Mouse (Mus musculus) gastrocnemius, adult 8-10 months (tissue): ENCODE results near the gene Slc24a2. TPM values are rescaled to one million over a fixed set of nuclear protein-coding genes. Genes with fewer than 3 reads are reported as not detected.

Source experiments
- DNase-seq, 2 experiments: peaks; one replicate each; pipeline ENCODE4 v3.0.0; 2022; ENCODE audit warnings: low spot score in 2 of 2
- total RNA-seq, 4 experiments: library from RNA; stranded (reverse); gene quantifications; 2 replicates each; pipeline ENCODE4 v1.2.4; 2022

Gene Slc24a2
- total RNA-seq, 4 experiments from 2014 or later = 0.39 to 0.58 (median 0.52) TPM

DNA sequence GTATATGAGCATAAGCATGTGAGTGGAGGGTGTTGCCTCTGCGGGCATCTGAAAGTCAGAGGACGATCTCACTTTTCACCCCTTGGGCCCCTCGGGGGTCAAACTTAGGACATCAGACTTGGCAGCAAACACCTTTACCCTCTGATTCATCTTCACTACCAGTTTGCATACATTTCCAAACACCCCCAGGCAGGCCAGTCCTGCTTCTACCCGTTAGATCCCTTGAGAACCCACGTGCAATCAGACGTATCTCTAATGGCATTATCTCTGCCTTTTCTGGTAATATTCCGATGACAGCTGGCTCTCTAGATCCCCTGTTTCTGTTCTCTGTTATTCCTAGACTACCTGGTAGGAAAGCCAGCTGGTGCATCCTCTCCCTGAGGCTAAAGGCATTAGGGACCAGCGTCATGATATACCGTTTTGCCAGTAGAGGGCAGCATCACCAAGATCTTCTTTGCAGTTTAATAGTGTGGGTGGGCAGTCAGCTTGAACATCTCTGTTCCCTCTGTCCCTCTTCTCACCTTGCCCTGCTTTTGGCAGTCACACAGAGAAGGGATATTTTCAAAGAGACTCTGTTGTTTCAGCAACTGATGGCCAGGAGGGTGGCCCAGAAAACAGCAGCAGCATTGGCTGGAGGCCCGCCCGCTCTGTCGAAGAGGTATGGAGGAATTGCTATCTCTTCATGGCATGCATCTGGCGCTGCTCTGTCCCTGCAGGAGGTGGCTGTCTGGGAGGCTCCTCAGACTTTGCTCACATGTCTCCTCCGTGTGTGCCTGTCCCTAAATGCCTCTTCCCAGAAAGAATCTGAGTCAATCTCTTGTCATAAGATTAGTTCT, 272.5 kb downstream of the Slc24a2 start:
- no peak for DNase-seq

DNA sequence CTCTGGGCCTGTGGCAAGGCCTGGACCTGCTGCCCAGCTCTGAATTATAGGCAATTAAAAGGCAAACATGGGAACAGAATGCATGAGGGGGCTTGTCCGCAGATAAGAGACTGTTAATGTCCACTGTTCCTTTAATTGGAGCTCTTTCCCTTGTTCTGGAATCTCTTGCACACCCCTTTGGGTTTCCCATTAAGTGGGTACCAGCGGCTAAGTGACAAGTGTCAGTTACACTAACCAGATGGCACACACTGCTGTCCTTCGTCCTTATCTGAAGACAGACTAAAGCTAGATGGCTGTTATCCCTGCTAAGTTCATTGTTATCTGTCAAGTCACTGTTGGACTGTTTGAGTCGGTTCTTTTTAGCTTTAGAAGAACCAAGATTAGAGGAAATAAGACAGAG, 274.8 kb downstream of the Slc24a2 start:
- DNase-seq = no peak

DNA sequence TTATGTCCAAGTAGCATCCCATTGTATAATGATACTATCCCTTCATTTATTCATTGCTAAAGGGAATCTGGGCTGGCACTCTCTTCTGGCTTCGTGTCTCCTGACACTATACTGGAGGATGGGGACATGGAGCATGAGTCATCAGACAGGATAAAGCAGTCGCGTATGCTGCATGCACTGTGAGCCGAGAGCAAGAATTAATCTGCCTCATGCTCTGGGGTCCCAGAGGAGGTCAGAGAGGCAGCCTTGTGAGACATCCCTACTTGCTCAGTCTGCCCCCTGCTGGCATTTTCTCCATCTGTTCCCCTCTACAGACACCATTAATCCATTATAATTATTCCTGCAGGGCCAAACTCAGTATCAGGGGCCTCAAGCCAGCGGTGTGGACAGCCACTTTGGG, 276.8 kb downstream of the Slc24a2 start:
- no peak for DNase-seq

DNA sequence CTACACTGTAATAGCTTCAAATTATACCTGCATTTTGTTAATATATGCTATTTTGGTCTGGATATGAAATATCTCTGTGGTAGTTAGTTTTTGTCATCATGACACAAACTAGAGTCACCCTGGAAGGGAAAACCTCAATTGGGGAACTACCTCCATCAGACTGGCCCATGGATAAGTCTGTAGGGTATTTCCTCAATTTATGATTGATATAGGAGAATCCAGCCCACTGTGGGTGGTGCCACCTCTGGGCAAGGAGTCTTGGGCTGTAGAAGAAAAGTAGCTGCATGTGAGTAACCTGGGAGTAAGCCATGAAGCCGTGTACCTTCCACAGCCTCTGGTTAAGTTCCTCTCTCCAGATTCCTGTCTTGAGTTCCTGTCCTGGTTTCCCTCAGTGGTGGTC, 281.5 kb downstream of the Slc24a2 start:
- DNase-seq = no peak

DNA sequence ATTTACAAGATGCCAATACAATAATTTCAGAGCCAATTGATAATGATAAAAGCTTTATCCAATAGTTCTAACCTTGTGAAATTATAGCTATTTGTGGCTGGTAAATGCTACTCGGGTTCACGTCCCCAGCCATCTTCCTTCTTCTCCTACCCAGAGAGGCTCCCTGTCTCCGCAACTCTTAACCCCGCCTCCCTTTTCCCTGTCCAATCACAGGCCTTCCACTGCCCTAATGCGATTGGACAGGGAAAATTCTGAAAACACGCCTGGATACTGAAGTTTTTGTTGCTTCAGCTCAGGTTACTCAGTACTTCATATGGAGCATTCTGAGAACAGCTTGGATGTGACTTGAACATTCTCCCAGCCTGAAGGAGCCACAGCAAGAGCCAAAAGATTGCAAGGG, 287.0 kb downstream of the Slc24a2 start:
- DNase-seq = no peak

DNA sequence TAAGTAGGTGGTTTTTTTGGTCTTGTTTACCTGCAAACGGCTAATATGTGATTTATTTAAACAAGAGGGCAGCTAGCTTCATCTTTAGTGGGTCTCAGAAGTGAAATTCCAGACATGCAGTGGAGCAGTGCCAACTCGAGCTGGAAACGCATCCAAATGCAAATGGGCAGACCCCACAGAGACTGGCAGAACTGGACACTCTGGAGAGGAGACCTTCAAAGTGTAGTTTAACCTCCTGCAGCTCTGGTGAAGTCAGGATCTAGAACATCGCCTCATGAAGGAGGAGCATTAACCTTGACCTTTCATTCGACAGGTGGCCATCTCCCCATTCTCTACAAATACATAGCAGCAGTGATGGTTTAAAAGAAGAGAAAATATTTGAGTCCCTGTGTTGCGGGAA, 287.6 kb downstream of the Slc24a2 start:
- no peak for DNase-seq

DNA sequence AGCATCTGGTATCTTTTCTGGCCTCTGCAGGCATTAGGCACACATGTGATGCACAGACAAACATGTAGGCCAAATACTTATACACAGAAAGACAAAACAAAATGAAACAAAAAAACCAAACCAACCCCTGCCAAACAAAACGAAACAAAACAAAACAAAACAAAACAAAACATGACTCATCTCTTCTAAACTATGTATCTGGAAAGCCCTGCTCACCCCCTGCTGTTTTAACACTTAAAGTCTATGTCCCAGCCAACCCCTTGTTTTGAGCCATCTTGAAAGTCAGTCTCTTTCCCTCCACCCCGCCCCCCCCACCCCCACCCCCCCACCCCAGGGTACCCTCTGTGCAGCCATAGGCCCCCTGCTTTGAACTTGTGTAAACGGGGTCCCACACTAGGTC, 293.6 kb downstream of the Slc24a2 start:
- no peak for DNase-seq

DNA sequence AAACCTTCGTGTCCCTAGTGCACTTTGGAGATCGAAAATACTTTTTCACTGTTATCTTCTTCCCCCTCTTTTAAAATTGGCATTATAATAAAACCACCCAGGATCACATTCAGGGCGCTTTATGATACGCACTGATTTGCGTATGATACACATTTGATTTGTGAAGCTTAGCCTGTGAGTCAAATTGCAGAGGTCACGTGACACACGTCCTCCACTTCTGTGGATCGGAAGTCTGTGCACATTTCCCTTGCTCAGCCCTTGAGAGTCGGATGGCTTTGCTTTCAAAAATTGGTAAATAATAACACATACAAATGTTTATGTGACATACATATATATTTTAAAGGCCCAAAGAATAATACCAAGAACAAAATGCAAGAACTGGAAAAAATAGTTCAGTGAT, 294.1 kb downstream of the Slc24a2 start:
- DNase-seq = no peak
